Mouse (Mus musculus): ENCODE measurements around the gene Radil. TPM values are rescaled to one million over a fixed set of nuclear protein-coding genes. Genes with fewer than 3 reads are reported as not detected.

The Radil gene
- polyA plus RNA-seq, 1 experiment from 2014 or later, result 20.1 TPM

- 2% methylated on average over 12 of the region's 12 CpGs for WGBS
Measured at GRCm38 (mm10) chr5:142439911-142440432, 110.9 kb downstream of the Radil start.

GRCm38 (mm10) chr5:142438380-142438938 is 112.4 kb downstream of the Radil start:
- ATAC-seq (ENCODE audit: low read depth), result no peak
- peaks cover 17% of the 10 kb centered on the region for H3K4me1 ChIP-seq (ENCODE audit: control insufficient read depth, insufficient read depth, low read length)
- H3K4me2 ChIP-seq (ENCODE audit: low read depth, low read length), result no peak overlapping the region
- no peak overlapping the region for H3K4me3 ChIP-seq (ENCODE audit: low read depth, low read length)
- H3K9me3 ChIP-seq (ENCODE audit: control insufficient read depth, low read length), result no peaks in the 10 kb centered on the region
- H3K27ac ChIP-seq (ENCODE audit: low read depth, low read length), result no peak overlapping the region
- H3K27me3 ChIP-seq (ENCODE audit: control insufficient read depth, insufficient read depth, low read length), result no peaks in the 10 kb centered on the region
- 91% methylated on average over 16 of the region's 16 CpGs for WGBS
- peaks cover 13% of the 10 kb centered on the region for H3K36me3 ChIP-seq (ENCODE audit: control insufficient read depth, insufficient read depth, low read length)
- H3K9ac ChIP-seq (replicated peaks; ENCODE audit: low read depth, low read length), result no peak overlapping the region

More at GRCm38 (mm10) chr5:142439911-142440432, 110.9 kb downstream of the Radil start:
- peak; percentile 77 for ATAC-seq (ENCODE audit: low read depth)
- H3K4me3 ChIP-seq (ENCODE audit: low read depth, low read length), result no peak overlapping the region
- no peaks in the 10 kb centered on the region for H3K27me3 ChIP-seq (ENCODE audit: control insufficient read depth, insufficient read depth, low read length)
- peaks cover 13% of the 10 kb centered on the region for H3K36me3 ChIP-seq (ENCODE audit: control insufficient read depth, insufficient read depth, low read length)
- peaks cover 17% of the 10 kb centered on the region for H3K4me1 ChIP-seq (ENCODE audit: control insufficient read depth, insufficient read depth, low read length)
- H3K27ac ChIP-seq (ENCODE audit: low read depth, low read length), result peak overlapping the region; percentile 66; the same call in 1 of the 2 replicates
- H3K4me2 ChIP-seq (ENCODE audit: low read depth, low read length), result peak overlapping the region; percentile 39
- H3K9ac ChIP-seq (replicated peaks; ENCODE audit: low read depth, low read length), result no peak overlapping the region; the same call in 1 of the 2 replicates
- no peaks in the 10 kb centered on the region for H3K9me3 ChIP-seq (ENCODE audit: control insufficient read depth, low read length)

GRCm38 (mm10) chr5:142435736-142436135 is 115.2 kb downstream of the Radil start:
- H3K27ac ChIP-seq (ENCODE audit: low read depth, low read length), result no peak overlapping the region
- peaks cover 11% of the 10 kb centered on the region for H3K4me1 ChIP-seq (ENCODE audit: control insufficient read depth, insufficient read depth, low read length)
- no peak overlapping the region for H3K9ac ChIP-seq (replicated peaks; ENCODE audit: low read depth, low read length)
- 96% methylated on average over 15 of the region's 15 CpGs for WGBS
- peaks cover 13% of the 10 kb centered on the region for H3K36me3 ChIP-seq (ENCODE audit: control insufficient read depth, insufficient read depth, low read length)
- no peaks in the 10 kb centered on the region for H3K27me3 ChIP-seq (ENCODE audit: control insufficient read depth, insufficient read depth, low read length)
- H3K4me3 ChIP-seq (ENCODE audit: low read depth, low read length), result no peak overlapping the region
- H3K9me3 ChIP-seq (ENCODE audit: control insufficient read depth, low read length), result no peaks in the 10 kb centered on the region
- H3K4me2 ChIP-seq (ENCODE audit: low read depth, low read length), result no peak overlapping the region
- ATAC-seq (ENCODE audit: low read depth), result no peak

Other genes with a start within 250 kb of the Radil start
- gene Foxk1, start 149.6 kb downstream of the Radil start, polyA plus RNA-seq (2014; fragmentation: Nextera tagmentation; extraction: Ambion mirVana), result 4.3 and 6.2 TPM in 2 replicates
- 11.9 and 15.0 TPM in 2 replicates for gene Ap5z1, start 87.2 kb downstream of the Radil start, polyA plus RNA-seq (2014; fragmentation: Nextera tagmentation; extraction: Ambion mirVana)
- 0.24 and 0.66 TPM in 2 replicates for gene Papolb, start 21.0 kb downstream of the Radil start, polyA plus RNA-seq (2014; fragmentation: Nextera tagmentation; extraction: Ambion mirVana)
- gene Mmd2, start 57.7 kb upstream of the Radil start, polyA plus RNA-seq (2014; fragmentation: Nextera tagmentation; extraction: Ambion mirVana), result 59.7 and 59.9 TPM in 2 replicates
- 40.4 and 53.1 TPM in 2 replicates for gene Wipi2, start 76.6 kb upstream of the Radil start, polyA plus RNA-seq (2014; fragmentation: Nextera tagmentation; extraction: Ambion mirVana)
- gene Slc29a4, start 141.4 kb upstream of the Radil start, polyA plus RNA-seq (2014; fragmentation: Nextera tagmentation; extraction: Ambion mirVana), result 71.4 and 81.0 TPM in 2 replicates

All from neural tube, embryonic 14.5 days (tissue).